Mouse (Mus musculus) C2C12 (cell line): ENCODE measurements around the gene Gm20379. TPM values are rescaled to one million over a fixed set of nuclear protein-coding genes. Genes with fewer than 3 reads are reported as not detected.
A peak's percentile ranks its signal among the peaks of the same experiment; 100 is the strongest.

Experiments
- H3K27me3 ChIP-seq: one replicate; pipeline ENCODE4 v1.6.1; 2011; ENCODE audit not compliant: control insufficient read depth, insufficient read depth, insufficient read length
- H3K36me3 ChIP-seq: one replicate; pipeline ENCODE4 v1.6.1; 2011; ENCODE audit not compliant: control insufficient read depth, insufficient read depth
- H3K4me3 ChIP-seq: one replicate; pipeline ENCODE4 v1.5.1; 2011; ENCODE audit warnings: mild to moderate bottlenecking, control low read depth; ENCODE audit not compliant: poor library complexity, insufficient read depth, severe bottlenecking
- H3K79me2 ChIP-seq: one replicate; pipeline ENCODE4 v1.6.1; 2011; ENCODE audit not compliant: control insufficient read depth, insufficient read depth
- H3K79me3 ChIP-seq: one replicate; pipeline ENCODE4 v1.6.1; 2011; ENCODE audit warnings: low read depth, control low read depth
- H3ac ChIP-seq: one replicate; pipeline ENCODE3; 2011; ENCODE audit warnings: low read depth; ENCODE audit not compliant: control insufficient read depth, insufficient read length
- CEBPB ChIP-seq: IDR thresholded peaks from one replicate; pipeline ENCODE4 v1.6.1; 2011; ENCODE audit warnings: low read depth, mild to moderate bottlenecking, control low read depth, moderate library complexity
- CTCF ChIP-seq: IDR thresholded peaks from one replicate; pipeline ENCODE4 v1.5.1; 2011; ENCODE audit not compliant: control insufficient read depth, insufficient read depth, insufficient read length
- FOSL1 ChIP-seq: IDR thresholded peaks from one replicate; pipeline ENCODE4 v1.8.0; 2011; ENCODE audit warnings: mild to moderate bottlenecking, low read length; ENCODE audit not compliant: poor library complexity, insufficient read depth, severe bottlenecking
- MAX ChIP-seq: IDR thresholded peaks from one replicate; pipeline ENCODE4 v1.6.1; 2011; ENCODE audit warnings: mild to moderate bottlenecking, control low read depth
- MYOD1 ChIP-seq: IDR thresholded peaks from one replicate; pipeline ENCODE4 v1.6.1; 2011; ENCODE audit warnings: low read depth; ENCODE audit not compliant: control insufficient read depth, insufficient read length
- MYOG ChIP-seq: IDR thresholded peaks from one replicate; pipeline ENCODE4 v1.6.1; 2011; ENCODE audit not compliant: control insufficient read depth, insufficient read length; ENCODE audit errors: extremely low read depth
- USF1 ChIP-seq: IDR thresholded peaks from one replicate; pipeline ENCODE4 v1.6.1; 2011; ENCODE audit warnings: low read depth, mild to moderate bottlenecking, control low read depth, moderate library complexity
- polyA plus RNA-seq: library from polyadenylated mRNA; unstranded; fragments of >200 nt; fragmentation: generic; extraction: Trizol; gene quantifications from one replicate; pipeline ENCODE4 v1.2.1, GENCODE M21; 2012; ENCODE audit warnings: missing spikeins

Gm20379 gene
- polyA plus RNA-seq, 1 experiment, result 0.02 TPM

- peaks cover 47% of the 10 kb centered on the region for H3K36me3 ChIP-seq
- peaks cover 22% of the 10 kb centered on the region for H3K79me2 ChIP-seq
- peak within 1 kb of the TSS; percentile 57 for H3K4me3 ChIP-seq
- peaks cover 2% of the 10 kb centered on the region for H3K79me3 ChIP-seq
- no peak for TF ChIP-seq FOSL1
- peak; percentile 50 for TF ChIP-seq CTCF
- TF ChIP-seq MYOD1, result no peak
- TF ChIP-seq MYOG, result no peak
- no peaks in the 10 kb centered on the region for H3K27me3 ChIP-seq
- peak within 1 kb of the TSS; percentile 69 for H3ac ChIP-seq
Measured at GRCm38 (mm10) chr13:92354456-92355271, 48.9 kb downstream of the Gm20379 start, which contains the start of the genes Dhfr and Msh3. Gene Dhfr, plus strand, starts transcription at chr13:92354726. Gene Msh3, minus strand, starts transcription at chr13:92355003.

- H3K4me3 ChIP-seq, result peak overlapping the region; percentile 57
- H3K36me3 ChIP-seq, result peaks cover 53% of the 10 kb centered on the region
- H3ac ChIP-seq, result peak overlapping the region; percentile 69
- peaks cover 22% of the 10 kb centered on the region for H3K79me2 ChIP-seq
- TF ChIP-seq MAX (no peak), FOSL1 (no peak), CTCF (no peak), MYOG (no peak), CEBPB (no peak), MYOD1 (no peak), USF1 (no peak)
- H3K27me3 ChIP-seq, result no peaks in the 10 kb centered on the region
- H3K79me3 ChIP-seq, result peaks cover 2% of the 10 kb centered on the region
Measured at GRCm38 (mm10) chr13:92355272-92355643, 49.5 kb downstream of the Gm20379 start.

GRCm38 (mm10) chr13:92356376-92356775, 50.6 kb downstream of the Gm20379 start:
- TF ChIP-seq MAX (no peak), FOSL1 (no peak), CTCF (no peak), USF1 (no peak), MYOG (no peak), MYOD1 (no peak), CEBPB (no peak)
- Histone ChIP-seq H3K27me3 (no peaks in the 10 kb centered on the region), H3K79me2 (peaks cover 22% of the 10 kb centered on the region), H3K79me3 (peaks cover 2% of the 10 kb centered on the region), H3ac (no peak overlapping the region), H3K36me3 (peaks cover 52% of the 10 kb centered on the region), H3K4me3 (no peak overlapping the region)

Other genes starting within 250 kb of the Gm20379 start
- gene Rasgrf2, start 174.3 kb upstream of the Gm20379 start, polyA plus RNA-seq, result 0.04 TPM
- 9.4 TPM for gene Dhfr, start 48.7 kb downstream of the Gm20379 start, polyA plus RNA-seq
- 5.4 TPM for gene Msh3, start 49.0 kb downstream of the Gm20379 start, polyA plus RNA-seq
- gene Ankrd34b, start 119.9 kb downstream of the Gm20379 start, polyA plus RNA-seq, result not detected
- gene Fam151b, start 178.0 kb downstream of the Gm20379 start, polyA plus RNA-seq, result 0.57 TPM
- gene Zfyve16, start 224.9 kb downstream of the Gm20379 start, polyA plus RNA-seq, result 2.6 TPM